Mouse (Mus musculus) kidney, adult 2 months (tissue): ENCODE results near the gene Gjc1. TPM values are rescaled to one million over a fixed set of nuclear protein-coding genes. Genes with fewer than 3 reads are reported as not detected.
A peak's percentile ranks its signal among the peaks of the same experiment; 100 is the strongest.

Experiments
- DNase-seq: peaks from one replicate; pipeline ENCODE4 v3.0.0; 2021
- H3K27ac ChIP-seq: fragments of 200-500 bp; 2 replicates; pipeline ENCODE4 v1.5.1; 2012; ENCODE audit warnings: low read depth, low read length, control low read depth, inconsistent platforms; ENCODE audit not compliant: insufficient read depth
- H3K27me3 ChIP-seq: fragments of 200-500 bp; replicated peaks from 2 replicates; pipeline ENCODE4 v1.6.1; 2012; ENCODE audit warnings: mild to moderate bottlenecking, moderate library complexity, low read length, inconsistent platforms; ENCODE audit not compliant: control insufficient read depth, insufficient read depth
- H3K36me3 ChIP-seq: fragments of 200-500 bp; 2 replicates; pipeline ENCODE4 v1.6.1; 2012; ENCODE audit warnings: mild to moderate bottlenecking, moderate library complexity, low read length, inconsistent platforms; ENCODE audit not compliant: control insufficient read depth, insufficient read depth
- H3K4me1 ChIP-seq: fragments of 200-500 bp; 2 replicates; pipeline ENCODE4 v1.6.1; 2011; ENCODE audit warnings: low read length; ENCODE audit not compliant: control insufficient read depth, insufficient read depth
- H3K4me3 ChIP-seq: fragments of 200-500 bp; 2 replicates; pipeline ENCODE4 v1.5.1; 2011; ENCODE audit warnings: mild to moderate bottlenecking, low read depth, low read length, control low read depth; ENCODE audit not compliant: insufficient read depth
- CTCF ChIP-seq: fragments of 200-500 bp; conservative IDR thresholded peaks from 2 replicates; pipeline ENCODE4 v1.5.1; 2011; ENCODE audit warnings: low read depth, mild to moderate bottlenecking, control low read depth, low read length, moderate library complexity, mixed read lengths; ENCODE audit not compliant: insufficient read depth, insufficient read length
- POLR2A ChIP-seq: fragments of 200-500 bp; IDR thresholded peaks from one replicate; pipeline ENCODE4 v1.6.1; 2011; ENCODE audit warnings: low read depth, low read length, control low read depth
- WGBS: fragments of 180-500 bp; shearing (Covaris S2); methylation state at CpG from one replicate; pipeline ENCODE4 v1.1.7; 2018; 5-methylcytosine and 5-hydroxymethylcytosine counted together
- polyA plus RNA-seq: library from polyadenylated mRNA; depleted of rRNA; stranded (reverse); fragments of >200 nt; gene quantifications from 2 replicates; pipeline ENCODE4 v1.2.3, GENCODE M21; 2012

The Gjc1 gene
- polyA plus RNA-seq, 1 experiment = 5.1 TPM

GRCm38 (mm10) chr11:102818121-102819020, 1.1 kb downstream of the Gjc1 start:
- Histone ChIP-seq H3K4me1 (peaks cover 2% of the 10 kb centered on the region; the same call in 1 of the 2 replicates), H3K4me3 (peak overlapping the region; percentile 73), H3K27ac (no peak overlapping the region; the same call in 1 of the 2 replicates), H3K36me3 (no peaks in the 10 kb centered on the region), H3K27me3 (peaks cover 15% of the 10 kb centered on the region)
- WGBS = 5% methylated on average over 82 of the region's 92 CpGs
- no peak for TF ChIP-seq CTCF
- TF ChIP-seq POLR2A = no peak
- peak; percentile 29 for DNase-seq

GRCm38 (mm10) chr11:102814881-102815280, 4.6 kb downstream of the Gjc1 start:
- no peak for TF ChIP-seq CTCF
- TF ChIP-seq POLR2A = no peak
- H3K4me1 ChIP-seq = peaks cover 2% of the 10 kb centered on the region; the same call in 1 of the 2 replicates
- DNase-seq = no peak

GRCm38 (mm10) chr11:102810721-102811485, 8.6 kb downstream of the Gjc1 start:
- H3K27me3 ChIP-seq = no peaks in the 10 kb centered on the region
- TF ChIP-seq CTCF (no peak), POLR2A (no peak)
- no peak overlapping the region for H3K27ac ChIP-seq
- 46% methylated on average over 4 of the region's 4 CpGs for WGBS
- DNase-seq = peak; percentile 17
- no peak overlapping the region for H3K4me3 ChIP-seq
- no peaks in the 10 kb centered on the region for H3K4me1 ChIP-seq
- H3K36me3 ChIP-seq = no peaks in the 10 kb centered on the region

More at GRCm38 (mm10) chr11:102814881-102815280, 4.6 kb downstream of the Gjc1 start:
- H3K27me3 ChIP-seq = peaks cover 15% of the 10 kb centered on the region
- no peak overlapping the region for H3K4me3 ChIP-seq
- no peaks in the 10 kb centered on the region for H3K36me3 ChIP-seq
- no peak overlapping the region for H3K27ac ChIP-seq

DNA sequence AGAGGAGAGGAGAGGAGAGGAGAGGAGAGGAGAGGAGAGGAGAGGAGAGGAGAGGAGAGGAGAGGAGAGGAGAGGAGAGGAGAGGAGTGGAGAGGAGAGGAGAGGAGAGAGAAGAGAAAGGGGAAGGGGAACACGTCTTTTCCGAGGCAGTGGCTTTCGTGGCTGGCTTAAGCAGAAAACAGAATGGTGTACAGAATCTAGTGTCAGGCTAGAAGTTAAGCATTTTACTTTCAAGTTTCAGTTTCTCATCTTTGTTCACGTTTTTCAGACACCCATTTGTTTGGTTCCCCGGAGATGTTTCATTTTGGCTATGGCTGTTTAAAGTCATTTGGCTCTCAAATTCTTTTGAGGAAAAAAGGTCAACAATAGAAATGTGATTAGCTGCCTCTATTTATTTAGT, 11.3 kb downstream of the Gjc1 start:
- H3K4me1 ChIP-seq = no peaks in the 10 kb centered on the region
- 53% methylated on average over 5 of the region's 5 CpGs for WGBS
- H3K27me3 ChIP-seq = no peaks in the 10 kb centered on the region
- H3K4me3 ChIP-seq = no peak overlapping the region
- no peak overlapping the region for H3K27ac ChIP-seq
- TF ChIP-seq CTCF (no peak), POLR2A (no peak)
- H3K36me3 ChIP-seq = no peaks in the 10 kb centered on the region
- no peak for DNase-seq

DNA sequence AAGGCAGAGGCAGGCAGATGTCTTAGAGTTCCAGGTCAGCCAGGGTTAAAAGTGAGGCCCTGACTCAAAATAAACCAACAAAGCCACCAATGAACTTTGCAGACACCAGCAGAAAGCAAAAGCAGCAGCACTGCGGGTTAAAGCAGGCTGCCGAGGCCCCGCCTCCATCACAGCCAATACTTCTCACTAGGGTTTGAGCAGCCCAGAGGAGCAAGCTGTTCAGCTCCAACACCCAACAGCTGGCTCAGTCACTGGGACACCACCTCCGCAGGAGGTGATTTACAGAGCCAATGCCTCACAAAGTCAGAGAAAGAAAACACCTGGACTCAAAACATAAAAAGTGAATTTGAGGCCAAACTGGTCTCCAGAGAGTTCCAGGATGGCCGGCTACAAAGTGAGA, 16.0 kb downstream of the Gjc1 start:
- Histone ChIP-seq H3K36me3 (no peaks in the 10 kb centered on the region), H3K27me3 (no peaks in the 10 kb centered on the region), H3K4me1 (no peaks in the 10 kb centered on the region), H3K4me3 (no peak overlapping the region), H3K27ac (no peak overlapping the region)
- TF ChIP-seq POLR2A (no peak), CTCF (no peak)
- 54% methylated on average over 5 of the region's 5 CpGs for WGBS
- no peak for DNase-seq

DNA sequence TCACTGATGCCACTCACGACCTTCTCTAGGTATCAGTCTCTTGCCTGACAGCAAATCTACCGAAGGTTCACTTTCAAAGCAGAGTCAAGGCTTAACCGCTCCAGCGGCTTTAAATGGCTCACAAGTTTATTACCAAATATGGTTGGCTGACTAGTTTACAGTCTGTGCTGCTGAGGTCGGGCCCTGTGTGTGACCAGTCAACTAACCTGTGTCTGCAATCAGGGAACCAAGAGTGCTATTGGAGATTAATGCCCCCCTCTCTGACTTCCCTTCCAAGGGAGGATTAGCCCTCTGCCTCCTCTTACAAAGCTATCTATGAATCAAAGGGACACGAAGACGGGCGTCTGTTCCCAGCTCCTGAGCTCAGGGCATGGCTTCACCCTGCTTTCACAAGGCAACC, 25.3 kb downstream of the Gjc1 start:
- no peak for TF ChIP-seq CTCF
- TF ChIP-seq POLR2A = no peak
- H3K4me1 ChIP-seq = peaks cover 6% of the 10 kb centered on the region; the same call in 1 of the 2 replicates
- WGBS = 47% methylated on average over 8 of the region's 8 CpGs
- no peaks in the 10 kb centered on the region for H3K27me3 ChIP-seq
- H3K36me3 ChIP-seq = no peaks in the 10 kb centered on the region
- no peak overlapping the region for H3K27ac ChIP-seq
- H3K4me3 ChIP-seq = no peak overlapping the region
- DNase-seq = no peak
